24 mouse cellular contexts compared by ENCODE assay signal in the genomic region with DNA sequence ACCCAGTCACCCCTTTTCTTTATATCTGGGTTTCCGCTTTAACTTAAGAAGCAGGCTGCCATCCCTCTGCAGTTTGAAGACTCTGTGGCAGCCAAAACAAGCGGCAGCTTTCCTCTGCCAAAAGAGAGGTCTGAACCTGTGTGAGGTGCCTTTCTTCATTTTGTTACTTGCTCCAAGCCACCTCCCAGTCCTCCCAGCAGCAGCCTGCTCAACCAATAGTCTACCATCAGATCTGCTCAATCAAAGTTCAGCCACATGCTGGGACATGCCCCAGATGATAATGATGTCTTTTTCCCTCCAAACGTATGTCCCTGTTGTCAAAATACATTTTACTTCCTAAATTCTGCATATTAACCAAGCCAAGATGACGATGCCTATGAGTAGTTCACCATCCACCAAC.
DNase-seq lines count a peak whose midpoint lies in the region; ATAC-seq and TF ChIP-seq lines count a peak whose summit lies in the region.
"Had no signal": no experiment of that assay in that cellular context is flagged by ENCODE, and none has a peak within 500 bp of the region (broad histone marks: within the 10 kb centered on the region; RNA-seq: fewer than 3 reads in every experiment).

No protein-coding gene starts in this region.

- no peak for TF ChIP-seq CTCF in cerebellum, adult 2 months (IDR thresholded peaks at IDR 0.05; ENCODE audit: borderline replicate concordance, insufficient read depth, low read depth, low read length)
- TF ChIP-seq CTCF in forebrain, postnatal 0 days (IDR thresholded peaks at IDR 0.05; ENCODE audit: low read depth) = no peak

- WGBS in cerebellum, adult 2 months = 50% methylated on average over 4 of the region's 4 CpGs
- 77% methylated on average over 4 of the region's 4 CpGs for WGBS in forebrain, embryonic 16.5 days
- 89% methylated on average over 4 of the region's 4 CpGs for WGBS in forebrain, embryonic 11.5 days
- WGBS in forebrain, postnatal 0 days = 61% methylated on average over 4 of the region's 4 CpGs
- WGBS in forebrain, embryonic 14.5 days = 83% methylated on average over 4 of the region's 4 CpGs

- DNase-seq in cerebellum, adult 2 months = no peak
- DNase-seq in forebrain, embryonic 11.5 days (ENCODE audit: low spot score) = no peak
- peak; percentile 4 for DNase-seq in forebrain, postnatal 0 days
- no peak for DNase-seq in forebrain, embryonic 14.5 days (ENCODE audit: low spot score)
- peak; percentile 74 for DNase-seq in brain, adult 2 months (ENCODE audit: low read depth, low spot score)
- no peak for DNase-seq in heart, adult 18-20 months
- DNase-seq: adrenal gland, adult 2 months; adrenal gland, adult 8-10 months; adrenal gland, postnatal 10 days; adrenal gland, postnatal 14 days; adrenal gland, postnatal 25 days; adrenal gland, postnatal 36 days; B cell, adult 2 months; cerebellum, adult 11 months; cerebellum, adult 11-12 months; cerebellum, adult 18-20 months; cerebellum, adult 8-10 months had no signal

- no peaks in the 10 kb centered on the region for H3K36me3 ChIP-seq in forebrain, embryonic 16.5 days (ENCODE audit: control insufficient read depth, insufficient read depth)
- H3K36me3 ChIP-seq in forebrain, embryonic 11.5 days (ENCODE audit: control insufficient read depth, insufficient read depth, low read length) = no peaks in the 10 kb centered on the region
- no peaks in the 10 kb centered on the region for H3K36me3 ChIP-seq in forebrain, postnatal 0 days (ENCODE audit: insufficient read depth)
- no peaks in the 10 kb centered on the region for H3K36me3 ChIP-seq in forebrain, embryonic 14.5 days (ENCODE audit: control insufficient read depth, insufficient read depth, low read length)
- H3K36me3 ChIP-seq: G1E had no signal

- no peak overlapping the region for H3K27ac ChIP-seq in cerebellum, adult 2 months (ENCODE audit: insufficient read depth, low read length)
- no peak overlapping the region for H3K27ac ChIP-seq in forebrain, embryonic 16.5 days (ENCODE audit: low read length)
- H3K27ac ChIP-seq in forebrain, embryonic 11.5 days (ENCODE audit: low read depth, low read length) = no peak overlapping the region
- no peak overlapping the region for H3K27ac ChIP-seq in forebrain, postnatal 0 days (ENCODE audit: low read depth, low read length)
- no peak overlapping the region for H3K27ac ChIP-seq in forebrain, embryonic 14.5 days (ENCODE audit: low read depth, low read length)

- H3K9ac ChIP-seq in forebrain, embryonic 16.5 days (replicated peaks; ENCODE audit: low read depth, low read length) = no peak overlapping the region
- no peak overlapping the region for H3K9ac ChIP-seq in forebrain, embryonic 11.5 days (ENCODE audit: low read length)
- H3K9ac ChIP-seq in forebrain, postnatal 0 days = no peak overlapping the region
- H3K9ac ChIP-seq in forebrain, embryonic 14.5 days (ENCODE audit: low read length) = no peak overlapping the region

- peaks cover 8% of the 10 kb centered on the region; the same call in 1 of the 2 replicates for H3K4me1 ChIP-seq in cerebellum, adult 2 months (ENCODE audit: control insufficient read depth, insufficient read depth, low read length)
- no peaks in the 10 kb centered on the region for H3K4me1 ChIP-seq in forebrain, embryonic 16.5 days (replicated peaks; ENCODE audit: control insufficient read depth, insufficient read depth, low read length)
- no peaks in the 10 kb centered on the region for H3K4me1 ChIP-seq in forebrain, embryonic 11.5 days (replicated peaks; ENCODE audit: control insufficient read depth, insufficient read depth, low read length)
- no peaks in the 10 kb centered on the region for H3K4me1 ChIP-seq in forebrain, postnatal 0 days (ENCODE audit: insufficient read depth)
- no peaks in the 10 kb centered on the region for H3K4me1 ChIP-seq in forebrain, embryonic 14.5 days (ENCODE audit: control insufficient read depth, insufficient read depth, low read length)

- H3K9me3 ChIP-seq in forebrain, embryonic 16.5 days (ENCODE audit: control insufficient read depth, low read length) = no peaks in the 10 kb centered on the region
- no peaks in the 10 kb centered on the region for H3K9me3 ChIP-seq in forebrain, embryonic 11.5 days (ENCODE audit: control insufficient read depth, low read length)
- H3K9me3 ChIP-seq in forebrain, postnatal 0 days (ENCODE audit: low read length) = no peaks in the 10 kb centered on the region
- no peaks in the 10 kb centered on the region for H3K9me3 ChIP-seq in forebrain, embryonic 14.5 days (replicated peaks; ENCODE audit: control insufficient read depth, low read length)
- H3K9me3 ChIP-seq: G1E had no signal

- no peak overlapping the region for H3K4me2 ChIP-seq in forebrain, embryonic 16.5 days (ENCODE audit: low read length)
- no peak overlapping the region for H3K4me2 ChIP-seq in forebrain, embryonic 11.5 days (ENCODE audit: low read depth, low read length, severe bottlenecking)
- H3K4me2 ChIP-seq in forebrain, postnatal 0 days (ENCODE audit: low read depth) = no peak overlapping the region
- no peak overlapping the region for H3K4me2 ChIP-seq in forebrain, embryonic 14.5 days (ENCODE audit: low read length)

- H3K4me3 ChIP-seq in cerebellum, adult 2 months (replicated peaks; ENCODE audit: insufficient read depth, low read depth, low read length) = no peak overlapping the region
- H3K4me3 ChIP-seq in forebrain, embryonic 16.5 days (replicated peaks; ENCODE audit: low read length) = no peak overlapping the region
- no peak overlapping the region for H3K4me3 ChIP-seq in forebrain, embryonic 11.5 days (ENCODE audit: low read depth, low read length)
- H3K4me3 ChIP-seq in forebrain, postnatal 0 days (ENCODE audit: low read depth, low read length) = no peak overlapping the region
- H3K4me3 ChIP-seq in forebrain, embryonic 14.5 days (ENCODE audit: low read depth, low read length) = no peak overlapping the region

- TF ChIP-seq POLR2A in cerebellum, adult 2 months (IDR thresholded peaks at IDR 0.05; ENCODE audit: borderline replicate concordance, insufficient read depth, low read length) = no peak

- ATAC-seq in cerebellum, adult (ENCODE audit: insufficient number of reproducible peaks, low FRiP score, low TSS enrichment) = 0 out of 2 replicates have a peak, but pooled peaks have one; percentile 27
- ATAC-seq in forebrain, embryonic 16.5 days = peak; percentile 52
- ATAC-seq in forebrain, embryonic 11.5 days (replicated peaks; ENCODE audit: low FRiP score) = no peak
- 0 out of 2 replicates have a peak, but pooled peaks have one; percentile 16 for ATAC-seq in forebrain, postnatal 0 days
- ATAC-seq in forebrain, embryonic 14.5 days = no peak; the same call in 1 of the 2 replicates
- ATAC-seq: activated CD4-positive, CD25-positive, alpha-beta regulatory T cell, adult 4 months; CD4-positive, CD25-positive, alpha-beta regulatory T cell, adult 4 months; Patski had no signal

- H3K27me3 ChIP-seq in cerebellum, adult 2 months (ENCODE audit: control insufficient read depth, insufficient read depth, low read length) = no peaks in the 10 kb centered on the region
- H3K27me3 ChIP-seq in forebrain, embryonic 16.5 days (replicated peaks; ENCODE audit: control insufficient read depth, insufficient read depth, low read length) = no peaks in the 10 kb centered on the region
- no peaks in the 10 kb centered on the region for H3K27me3 ChIP-seq in forebrain, embryonic 11.5 days (ENCODE audit: control insufficient read depth, insufficient read depth, low read length)
- H3K27me3 ChIP-seq in forebrain, postnatal 0 days (ENCODE audit: insufficient read depth, low read length) = no peaks in the 10 kb centered on the region
- H3K27me3 ChIP-seq in forebrain, embryonic 14.5 days (replicated peaks; ENCODE audit: control insufficient read depth, insufficient read depth, low read length) = no peaks in the 10 kb centered on the region
- H3K27me3 ChIP-seq: CH12.LX, Patski had no signal

Comparison
In these comparisons a context has a peak if more than half of its experiments do, and no peak if none do; other contexts are left out.
1. ATAC-seq: peak in cerebellum, adult (single experiment), forebrain, embryonic 16.5 days (single experiment) and forebrain, postnatal 0 days (single experiment); none in forebrain, embryonic 11.5 days (single experiment) and forebrain, embryonic 14.5 days (single experiment).
2. DNase-seq: peak in forebrain, postnatal 0 days (single experiment) and brain, adult 2 months (single experiment); none in cerebellum, adult 2 months (0 of 2), forebrain, embryonic 11.5 days (single experiment), forebrain, embryonic 14.5 days (single experiment) and heart, adult 18-20 months (0 of 2).